Mouse (Mus musculus): ENCODE measurements around the gene Tmem132d. TPM values are rescaled to one million over a fixed set of nuclear protein-coding genes. Genes with fewer than 3 reads are reported as not detected.

The Tmem132d gene
- polyA plus RNA-seq, 1 experiment = not detected

DNA sequence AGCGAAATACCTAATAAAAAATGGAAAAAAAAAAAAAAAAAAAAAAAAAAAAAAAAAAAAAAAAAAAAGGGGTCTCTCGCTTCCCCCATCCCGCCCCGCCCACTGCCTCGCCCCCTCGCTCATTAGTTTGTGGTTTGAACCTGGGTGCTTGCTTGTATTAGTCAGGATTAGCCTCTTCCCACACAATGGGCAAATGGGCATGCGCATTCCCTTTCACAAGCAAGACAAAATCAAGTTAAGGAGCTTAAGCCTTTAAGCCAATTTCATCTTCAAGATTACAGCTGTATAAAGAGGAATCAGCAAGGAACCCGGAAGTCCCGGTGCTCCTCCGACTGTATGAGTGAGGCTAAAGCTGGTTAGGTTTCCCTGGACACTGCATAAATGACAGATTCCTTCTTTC is 549.9 kb downstream of the Tmem132d start:
- H3K4me3 ChIP-seq (ENCODE audit: insufficient read depth, poor library complexity, severe bottlenecking) = no peak overlapping the region
- H3K36me3 ChIP-seq (ENCODE audit: control insufficient read depth, insufficient read depth) = no peaks in the 10 kb centered on the region
- H3K27me3 ChIP-seq (ENCODE audit: control insufficient read depth, insufficient read depth, insufficient read length) = no peaks in the 10 kb centered on the region
- H3ac ChIP-seq (ENCODE audit: control insufficient read depth, insufficient read length, low read depth) = no peak overlapping the region
- H3K79me2 ChIP-seq (ENCODE audit: control insufficient read depth, insufficient read depth) = no peaks in the 10 kb centered on the region
- H3K79me3 ChIP-seq (ENCODE audit: low read depth) = no peaks in the 10 kb centered on the region
- TF ChIP-seq MAX (IDR thresholded peaks at IDR 0.05) (no peak), USF1 (IDR thresholded peaks at IDR 0.05; ENCODE audit: low read depth) (no peak), FOSL1 (IDR thresholded peaks at IDR 0.05; ENCODE audit: insufficient read depth, low read length, poor library complexity, severe bottlenecking) (no peak), MYOG (IDR thresholded peaks at IDR 0.05; ENCODE audit: control insufficient read depth, extremely low read depth, insufficient read length) (no peak), MYOD1 (IDR thresholded peaks at IDR 0.05; ENCODE audit: control insufficient read depth, insufficient read length, low read depth) (no peak), CEBPB (IDR thresholded peaks at IDR 0.05; ENCODE audit: low read depth) (no peak), CTCF (IDR thresholded peaks at IDR 0.05; ENCODE audit: control insufficient read depth, insufficient read depth, insufficient read length) (no peak)

DNA sequence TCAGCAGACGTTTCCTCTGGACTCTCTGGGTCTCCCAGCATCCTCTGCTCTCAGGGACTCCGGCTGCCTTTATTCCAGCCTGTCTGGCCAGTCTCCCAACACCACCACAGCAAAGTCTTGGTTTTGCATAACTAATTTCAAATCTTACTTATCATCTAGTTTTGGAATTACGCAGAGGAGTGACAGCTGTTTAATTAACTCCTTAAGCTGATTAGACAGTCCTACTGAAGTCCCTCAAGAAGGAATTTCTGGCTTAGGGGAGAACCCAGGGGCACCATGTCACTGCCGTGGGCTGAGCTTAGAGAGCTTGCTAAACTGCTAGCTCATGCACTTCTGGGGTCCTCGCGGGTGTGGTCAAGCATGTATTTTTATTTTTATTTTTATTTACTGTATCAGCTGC is 558.4 kb downstream of the Tmem132d start:
- TF ChIP-seq CTCF (IDR thresholded peaks at IDR 0.05; ENCODE audit: control insufficient read depth, insufficient read depth, insufficient read length) = no peak
- Histone ChIP-seq H3K36me3 (ENCODE audit: control insufficient read depth, insufficient read depth) (no peaks in the 10 kb centered on the region), H3K79me2 (ENCODE audit: control insufficient read depth, insufficient read depth) (no peaks in the 10 kb centered on the region), H3K27me3 (ENCODE audit: control insufficient read depth, insufficient read depth, insufficient read length) (no peaks in the 10 kb centered on the region), H3ac (ENCODE audit: control insufficient read depth, insufficient read length, low read depth) (no peak overlapping the region), H3K79me3 (ENCODE audit: low read depth) (no peaks in the 10 kb centered on the region), H3K4me3 (ENCODE audit: insufficient read depth, poor library complexity, severe bottlenecking) (no peak overlapping the region)

DNA sequence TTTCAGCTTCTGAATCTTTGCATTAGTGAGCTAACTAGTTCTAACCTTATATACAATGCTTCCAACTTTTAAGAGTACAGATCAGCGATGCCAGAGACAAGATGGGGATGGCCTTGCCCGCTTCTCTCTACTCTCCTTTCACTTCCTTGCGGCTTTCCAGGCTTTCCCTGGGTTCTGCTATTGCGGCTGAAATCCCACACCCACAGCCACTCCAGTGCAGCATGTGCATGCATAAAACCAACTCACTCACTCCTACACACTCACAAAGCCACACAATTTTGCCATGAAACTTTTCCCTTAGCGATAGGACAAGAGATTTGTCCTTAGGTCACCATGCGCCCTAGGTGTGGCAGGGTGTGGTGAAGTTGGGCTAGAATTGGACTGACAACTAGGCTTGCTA is 567.7 kb downstream of the Tmem132d start:
- Histone ChIP-seq H3ac (ENCODE audit: control insufficient read depth, insufficient read length, low read depth) (no peak overlapping the region), H3K27me3 (ENCODE audit: control insufficient read depth, insufficient read depth, insufficient read length) (no peaks in the 10 kb centered on the region), H3K36me3 (ENCODE audit: control insufficient read depth, insufficient read depth) (no peaks in the 10 kb centered on the region), H3K4me3 (ENCODE audit: insufficient read depth, poor library complexity, severe bottlenecking) (no peak overlapping the region), H3K79me3 (ENCODE audit: low read depth) (no peaks in the 10 kb centered on the region), H3K79me2 (ENCODE audit: control insufficient read depth, insufficient read depth) (no peaks in the 10 kb centered on the region)
- no peak for TF ChIP-seq USF1 (IDR thresholded peaks at IDR 0.05; ENCODE audit: low read depth)
- TF ChIP-seq MYOD1 (IDR thresholded peaks at IDR 0.05; ENCODE audit: control insufficient read depth, insufficient read length, low read depth) = no peak
- no peak for TF ChIP-seq CTCF (IDR thresholded peaks at IDR 0.05; ENCODE audit: control insufficient read depth, insufficient read depth, insufficient read length)
- TF ChIP-seq MAX (IDR thresholded peaks at IDR 0.05) = no peak
- TF ChIP-seq MYOG (IDR thresholded peaks at IDR 0.05; ENCODE audit: control insufficient read depth, extremely low read depth, insufficient read length) = no peak
- no peak for TF ChIP-seq CEBPB (IDR thresholded peaks at IDR 0.05; ENCODE audit: low read depth)
- TF ChIP-seq FOSL1 (IDR thresholded peaks at IDR 0.05; ENCODE audit: insufficient read depth, low read length, poor library complexity, severe bottlenecking) = no peak

DNA sequence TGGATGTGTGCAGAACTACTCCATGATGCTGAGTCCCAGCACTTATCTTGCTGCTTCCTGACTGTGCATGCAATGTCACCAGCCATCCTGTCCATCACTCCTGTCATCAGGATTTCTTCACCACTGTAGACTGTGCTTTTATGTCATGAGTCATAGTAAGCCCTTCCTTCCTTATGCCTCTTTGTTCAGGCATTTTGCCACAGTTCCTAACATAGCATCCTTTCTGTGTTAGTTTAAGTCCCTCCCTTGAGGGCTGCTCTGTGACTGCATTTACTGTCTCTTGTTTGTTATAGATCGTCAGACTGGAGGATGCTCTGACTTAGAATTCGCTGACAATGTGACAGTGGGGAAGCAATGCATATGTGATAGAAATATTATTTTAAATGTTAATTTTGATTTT is 573.2 kb downstream of the Tmem132d start:
- Histone ChIP-seq H3K79me2 (ENCODE audit: control insufficient read depth, insufficient read depth) (no peaks in the 10 kb centered on the region), H3K36me3 (ENCODE audit: control insufficient read depth, insufficient read depth) (no peaks in the 10 kb centered on the region), H3ac (ENCODE audit: control insufficient read depth, insufficient read length, low read depth) (no peak overlapping the region), H3K4me3 (ENCODE audit: insufficient read depth, poor library complexity, severe bottlenecking) (no peak overlapping the region), H3K79me3 (ENCODE audit: low read depth) (no peaks in the 10 kb centered on the region), H3K27me3 (ENCODE audit: control insufficient read depth, insufficient read depth, insufficient read length) (no peaks in the 10 kb centered on the region)
- TF ChIP-seq MYOG (IDR thresholded peaks at IDR 0.05; ENCODE audit: control insufficient read depth, extremely low read depth, insufficient read length) (no peak), CTCF (IDR thresholded peaks at IDR 0.05; ENCODE audit: control insufficient read depth, insufficient read depth, insufficient read length) (no peak), MAX (IDR thresholded peaks at IDR 0.05) (no peak), USF1 (IDR thresholded peaks at IDR 0.05; ENCODE audit: low read depth) (no peak), FOSL1 (IDR thresholded peaks at IDR 0.05; ENCODE audit: insufficient read depth, low read length, poor library complexity, severe bottlenecking) (no peak), CEBPB (IDR thresholded peaks at IDR 0.05; ENCODE audit: low read depth) (no peak), MYOD1 (IDR thresholded peaks at IDR 0.05; ENCODE audit: control insufficient read depth, insufficient read length, low read depth) (no peak)

DNA sequence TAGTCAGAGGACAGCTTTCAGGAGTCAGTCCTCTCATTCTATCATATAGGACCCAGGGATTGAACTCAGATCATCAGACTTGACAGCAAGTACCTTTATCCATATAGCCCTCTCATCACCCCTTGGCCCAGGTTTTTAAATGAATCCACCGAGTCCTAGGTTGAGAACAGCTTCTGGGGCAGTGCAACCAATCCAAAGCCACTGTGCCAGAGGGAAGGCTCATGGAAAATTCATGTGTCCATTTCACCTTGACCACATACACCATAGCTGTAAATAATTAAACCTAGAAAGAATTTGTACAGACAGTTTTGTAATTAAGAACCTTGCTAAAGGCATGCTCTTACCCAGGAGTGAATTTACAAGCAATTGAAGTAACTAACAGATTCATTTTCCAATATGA is 580.6 kb downstream of the Tmem132d start:
- Histone ChIP-seq H3K4me3 (ENCODE audit: insufficient read depth, poor library complexity, severe bottlenecking) (no peak overlapping the region), H3K36me3 (ENCODE audit: control insufficient read depth, insufficient read depth) (no peaks in the 10 kb centered on the region), H3ac (ENCODE audit: control insufficient read depth, insufficient read length, low read depth) (no peak overlapping the region), H3K79me2 (ENCODE audit: control insufficient read depth, insufficient read depth) (no peaks in the 10 kb centered on the region), H3K27me3 (ENCODE audit: control insufficient read depth, insufficient read depth, insufficient read length) (no peaks in the 10 kb centered on the region), H3K79me3 (ENCODE audit: low read depth) (no peaks in the 10 kb centered on the region)
- no peak for TF ChIP-seq MYOG (IDR thresholded peaks at IDR 0.05; ENCODE audit: control insufficient read depth, extremely low read depth, insufficient read length)
- no peak for TF ChIP-seq MYOD1 (IDR thresholded peaks at IDR 0.05; ENCODE audit: control insufficient read depth, insufficient read length, low read depth)
- no peak for TF ChIP-seq FOSL1 (IDR thresholded peaks at IDR 0.05; ENCODE audit: insufficient read depth, low read length, poor library complexity, severe bottlenecking)

DNA sequence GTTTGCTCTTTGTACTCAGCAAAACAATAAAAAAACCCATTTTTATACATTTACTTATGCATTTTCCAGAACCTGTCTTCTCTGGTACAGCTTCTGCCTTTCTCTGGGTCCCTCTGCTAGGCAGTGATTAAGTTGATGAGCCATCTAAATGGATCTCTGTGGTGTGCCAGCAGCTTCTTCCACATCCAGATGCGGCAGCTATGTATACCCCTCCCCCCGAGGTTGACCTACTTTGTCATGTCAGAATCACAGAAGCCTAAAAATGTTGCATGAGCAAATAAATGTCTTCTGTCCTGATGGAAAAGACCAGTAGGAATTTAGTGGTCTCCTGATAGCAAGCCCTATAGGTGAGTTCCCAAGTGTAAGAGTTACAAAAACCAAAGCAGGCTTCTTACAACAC is 601.1 kb downstream of the Tmem132d start:
- no peaks in the 10 kb centered on the region for H3K79me2 ChIP-seq (ENCODE audit: control insufficient read depth, insufficient read depth)
- H3K79me3 ChIP-seq (ENCODE audit: low read depth) = no peaks in the 10 kb centered on the region
- no peak overlapping the region for H3K4me3 ChIP-seq (ENCODE audit: insufficient read depth, poor library complexity, severe bottlenecking)
- H3K27me3 ChIP-seq (ENCODE audit: control insufficient read depth, insufficient read depth, insufficient read length) = no peaks in the 10 kb centered on the region
- H3ac ChIP-seq (ENCODE audit: control insufficient read depth, insufficient read length, low read depth) = no peak overlapping the region
- no peaks in the 10 kb centered on the region for H3K36me3 ChIP-seq (ENCODE audit: control insufficient read depth, insufficient read depth)
- TF ChIP-seq MAX (IDR thresholded peaks at IDR 0.05) (no peak), MYOD1 (IDR thresholded peaks at IDR 0.05; ENCODE audit: control insufficient read depth, insufficient read length, low read depth) (no peak), CTCF (IDR thresholded peaks at IDR 0.05; ENCODE audit: control insufficient read depth, insufficient read depth, insufficient read length) (no peak), FOSL1 (IDR thresholded peaks at IDR 0.05; ENCODE audit: insufficient read depth, low read length, poor library complexity, severe bottlenecking) (no peak), USF1 (IDR thresholded peaks at IDR 0.05; ENCODE audit: low read depth) (no peak)
